Mouse (Mus musculus) liver, embryonic 14.5 days (tissue): ENCODE measurements around the gene Tusc1.

Source experiments
- CTCF ChIP-seq: IDR thresholded peaks from 2 replicates; pipeline ENCODE4 v1.5.1; 2016; ENCODE audit warnings: antibody characterized with exemption, low read depth, control low read depth
- EP300 ChIP-seq: IDR thresholded peaks from 2 replicates; pipeline ENCODE4 v1.6.1; 2016; ENCODE audit warnings: antibody characterized with exemption, low read depth

DNA sequence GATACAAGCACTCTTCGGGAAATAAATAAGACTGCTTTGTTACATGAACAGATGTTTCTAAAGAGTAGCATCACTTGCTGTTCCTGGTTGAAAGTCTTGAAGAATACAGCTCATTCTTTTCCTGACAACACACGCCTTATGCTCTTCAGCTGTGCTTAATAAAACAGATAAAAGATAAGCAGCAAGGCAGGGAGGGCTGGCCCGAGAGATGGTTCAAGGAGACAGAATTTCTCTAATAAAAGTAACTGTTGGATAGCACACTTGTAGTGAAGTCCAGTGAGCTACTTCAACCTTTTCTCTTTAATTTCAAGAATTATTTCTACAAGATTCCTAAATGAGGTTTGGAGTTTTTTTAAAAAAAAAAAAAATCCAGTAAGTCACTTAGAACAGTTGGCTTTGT, 2.7 kb upstream of the Tusc1 start:
- TF ChIP-seq CTCF (no peak), EP300 (no peak; the same call in 1 of the 2 replicates)
